Mouse (Mus musculus): ENCODE results near the gene Iqgap2.

The Iqgap2 gene

GRCm38 (mm10) chr13:95826178-95826577 lies 65.5 kb downstream of the Iqgap2 start:
- no peak for DNase-seq

DNA sequence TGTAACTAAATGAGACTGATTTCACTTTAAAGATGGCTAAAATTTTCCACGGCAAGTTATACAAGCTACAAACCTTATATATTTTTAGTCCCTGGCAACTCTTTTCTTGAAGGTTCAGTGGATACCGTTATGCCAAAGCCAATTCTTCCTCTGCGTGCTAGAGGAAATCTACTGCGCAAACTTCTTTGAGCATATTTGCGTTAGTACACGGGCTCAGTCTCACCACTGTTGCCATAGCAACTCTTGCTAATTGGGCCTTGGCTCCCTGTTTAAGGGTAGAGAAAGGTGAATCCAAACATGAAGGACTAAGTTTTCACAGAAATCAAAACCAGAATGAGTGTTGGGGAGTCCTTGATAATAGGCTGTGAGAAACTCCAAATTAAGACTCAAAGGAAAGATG lies 68.8 kb downstream of the Iqgap2 start:
- no peak for DNase-seq

GRCm38 (mm10) chr13:95820071-95820470 lies 71.7 kb downstream of the Iqgap2 start:
- DNase-seq = no peak

DNA sequence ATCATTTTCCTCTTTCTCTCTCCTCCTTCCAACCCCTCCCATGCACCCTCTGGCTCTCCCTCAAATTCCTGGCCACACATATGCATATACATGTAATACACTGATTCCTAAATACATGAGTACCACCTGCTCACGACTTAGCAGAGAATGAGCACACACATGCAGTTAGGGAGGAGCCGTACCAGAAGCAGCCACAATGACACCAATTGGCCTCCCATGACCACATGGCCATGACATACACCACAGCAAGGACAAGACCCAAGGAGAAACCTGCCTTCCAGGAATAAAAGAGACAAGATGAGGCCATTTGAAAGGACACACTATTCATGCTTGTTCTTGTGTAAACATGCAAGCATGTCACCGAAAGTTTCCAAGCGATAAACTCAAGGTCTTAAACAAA lies 72.8 kb downstream of the Iqgap2 start:
- no peak for DNase-seq

GRCm38 (mm10) chr13:95813643-95814042 lies 78.1 kb downstream of the Iqgap2 start:
- no peak for DNase-seq

DNA sequence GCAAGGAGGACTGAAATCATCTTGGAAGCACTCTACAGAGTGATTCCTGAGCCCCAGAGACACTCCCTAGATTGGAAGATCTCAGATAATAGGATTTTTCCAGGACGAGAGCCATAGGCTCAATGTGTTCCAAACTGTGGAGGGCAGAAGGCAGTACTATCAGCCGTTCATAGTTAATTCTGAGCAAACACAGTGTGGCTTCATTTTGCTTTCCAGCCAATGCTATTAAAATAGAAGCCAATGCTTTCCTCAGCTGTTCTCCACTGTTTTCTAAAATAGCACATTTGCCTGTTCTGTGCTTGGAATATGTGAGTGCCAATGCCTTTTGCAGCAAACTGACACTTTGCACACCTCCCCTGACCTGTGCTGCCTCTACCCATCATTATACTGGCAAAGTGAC lies 80.9 kb downstream of the Iqgap2 start:
- no peak for DNase-seq

- DNase-seq = no peak
Observed at GRCm38 (mm10) chr13:95807106-95807750, 84.5 kb downstream of the Iqgap2 start.

GRCm38 (mm10) chr13:95805469-95806166 lies 86.1 kb downstream of the Iqgap2 start:
- DNase-seq = peak; percentile 21

GRCm38 (mm10) chr13:95804113-95804512 lies 87.6 kb downstream of the Iqgap2 start:
- DNase-seq = no peak

DNA sequence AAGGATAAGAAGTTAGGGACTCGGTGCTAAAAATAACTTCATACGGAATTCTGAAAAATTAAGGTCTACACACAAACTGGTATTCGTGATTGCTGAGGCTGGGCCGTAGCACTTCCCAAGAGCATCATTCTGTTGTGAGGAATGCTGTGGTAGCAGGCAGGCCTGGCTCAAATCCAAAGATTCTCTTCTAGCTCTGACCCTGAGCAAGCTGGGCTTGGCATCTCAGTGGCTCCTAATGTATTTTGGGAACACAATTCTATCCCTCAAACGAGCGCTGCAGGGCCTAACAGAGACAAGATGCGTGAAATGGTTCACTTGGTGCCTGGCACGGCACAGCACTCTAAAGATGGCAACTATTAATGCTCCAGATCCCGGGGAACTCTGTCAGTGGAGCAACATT lies 90.8 kb downstream of the Iqgap2 start:
- no peak for DNase-seq

- DNase-seq = no peak
Observed at GRCm38 (mm10) chr13:95799322-95799721, 92.4 kb downstream of the Iqgap2 start.

DNA sequence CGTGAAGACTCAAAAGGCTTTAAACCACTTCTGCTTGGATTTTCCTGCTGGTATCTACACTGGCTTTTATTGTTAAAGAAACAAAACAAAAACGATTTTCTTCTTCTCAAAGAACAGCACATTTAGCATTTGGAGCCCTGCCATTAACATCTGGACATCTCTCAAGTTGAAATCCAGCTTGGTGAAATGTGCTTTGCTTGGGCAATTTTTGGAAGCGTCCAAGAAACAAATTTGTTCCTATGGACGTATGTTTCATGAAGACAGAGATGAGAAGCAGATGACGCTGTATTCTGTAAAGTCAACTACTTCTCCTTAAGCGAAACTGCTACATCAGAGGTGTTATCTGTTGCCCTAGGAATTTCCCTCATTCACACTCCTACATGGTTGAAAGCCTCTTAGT lies 93.0 kb downstream of the Iqgap2 start:
- peak; percentile 24 for DNase-seq

- no peak for DNase-seq
Observed at GRCm38 (mm10) chr13:95797530-95797929, 94.2 kb downstream of the Iqgap2 start.

DNA sequence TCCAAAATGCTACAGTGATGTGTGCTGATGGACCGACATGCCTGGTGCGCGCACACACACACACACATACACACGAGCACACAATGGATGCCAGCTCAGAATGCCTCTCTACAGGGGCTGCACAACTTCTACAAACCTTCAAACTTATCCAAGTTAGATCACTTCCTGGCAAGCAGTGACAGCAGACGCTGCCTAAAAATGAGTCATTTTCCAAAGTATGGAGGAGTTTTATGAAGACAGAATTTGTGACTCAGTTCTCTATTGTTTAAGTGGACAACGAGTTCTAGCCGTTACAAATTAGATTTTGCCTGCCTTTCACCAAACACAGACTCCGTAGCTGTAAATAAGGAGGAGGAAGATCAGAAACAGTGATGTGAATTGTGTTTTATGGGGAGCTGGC lies 97.4 kb downstream of the Iqgap2 start:
- DNase-seq = no peak

GRCm38 (mm10) chr13:95790883-95791282 lies 100.8 kb downstream of the Iqgap2 start:
- DNase-seq = no peak

- DNase-seq = no peak
Observed at GRCm38 (mm10) chr13:95788631-95789376, 102.9 kb downstream of the Iqgap2 start.

DNA sequence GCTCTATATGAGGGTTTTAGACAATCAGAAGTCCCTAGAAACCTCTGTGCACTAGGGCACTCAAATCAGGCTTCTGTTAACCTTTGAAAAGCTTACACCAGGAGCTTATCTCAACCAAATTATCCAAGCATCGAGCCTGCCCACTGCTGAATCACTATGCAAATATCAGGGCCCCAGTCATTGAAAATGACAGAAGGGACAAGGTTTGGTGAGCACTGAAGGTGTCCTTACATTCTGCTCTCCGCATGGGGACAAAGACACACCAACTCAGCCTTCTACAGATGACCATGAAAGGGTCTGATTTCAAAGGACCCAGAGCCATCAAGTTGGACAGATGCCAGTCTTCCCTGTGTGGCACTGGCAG lies 108.8 kb downstream of the Iqgap2 start:
- no peak for DNase-seq

- DNase-seq = no peak
Observed at GRCm38 (mm10) chr13:95782311-95782968, 109.3 kb downstream of the Iqgap2 start.

DNA sequence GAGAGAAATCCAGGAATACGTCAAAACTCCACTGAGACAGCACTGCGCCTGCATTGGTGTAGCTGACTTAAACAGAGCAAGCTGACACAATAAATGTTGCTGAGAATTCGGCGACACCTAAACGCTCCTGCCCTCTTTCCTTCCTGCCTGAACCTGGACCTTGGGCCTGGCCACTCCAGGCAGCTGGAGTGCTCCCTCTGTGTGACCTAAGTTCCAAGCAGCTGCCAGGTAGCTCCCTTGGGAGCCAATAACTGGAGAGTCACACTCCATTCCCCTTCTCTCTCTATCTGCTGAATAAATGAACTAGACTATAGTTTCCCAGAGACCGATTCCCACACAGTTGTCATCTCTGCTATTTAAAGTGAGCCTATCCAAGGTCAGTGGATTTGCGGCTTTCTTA lies 111.7 kb downstream of the Iqgap2 start:
- DNase-seq = no peak

GRCm38 (mm10) chr13:95779261-95779660 lies 112.5 kb downstream of the Iqgap2 start:
- DNase-seq = no peak

DNA sequence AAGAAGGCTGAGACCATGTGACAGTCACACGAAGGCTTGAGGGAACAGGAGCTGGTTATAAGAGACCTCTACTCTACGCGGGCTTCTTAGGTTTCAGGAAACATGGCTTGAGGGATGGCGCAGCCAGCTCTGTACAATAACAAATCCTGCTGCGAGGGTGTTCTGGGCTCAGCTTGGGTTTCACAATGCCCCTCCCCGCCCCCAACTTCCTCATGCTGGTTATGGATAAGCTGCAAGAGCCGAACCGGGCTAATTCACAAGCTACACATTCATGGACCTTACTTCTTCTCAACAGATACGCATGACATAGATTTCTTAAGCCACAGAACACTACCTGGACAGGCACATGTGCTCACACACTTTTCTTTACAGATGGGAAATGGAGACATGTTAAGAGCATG lies 113.0 kb downstream of the Iqgap2 start:
- DNase-seq = peak; percentile 32

GRCm38 (mm10) chr13:95777651-95778391 lies 113.9 kb downstream of the Iqgap2 start:
- DNase-seq = no peak

GRCm38 (mm10) chr13:95777237-95777636 lies 114.5 kb downstream of the Iqgap2 start:
- peak; percentile 69 for DNase-seq
